Mouse (Mus musculus) midbrain, embryonic 16.5 days (tissue): ENCODE measurements around the gene Fblim1. TPM values are rescaled to one million over a fixed set of nuclear protein-coding genes. Genes with fewer than 3 reads are reported as not detected.

Source experiments
- ATAC-seq: fragments of 200-750 bp; cut with Nextera tagmentation; 2 replicates; pipeline ENCODE4 v1.8.0; 2017; ENCODE audit warnings: moderate TSS enrichment
- H3K27ac ChIP-seq: fragments of 300-500 bp; sonication (generic); 2 replicates; pipeline ENCODE4 v1.5.1; 2014; ENCODE audit warnings: mild to moderate bottlenecking, low read length, mixed read lengths
- H3K27me3 ChIP-seq: fragments of 300-500 bp; sonication (generic); 2 replicates; pipeline ENCODE4 v1.6.1; 2014; ENCODE audit warnings: low read depth, low read length, mixed read lengths; ENCODE audit not compliant: control insufficient read depth, insufficient read depth
- H3K36me3 ChIP-seq: fragments of 300-500 bp; sonication (generic); 2 replicates; pipeline ENCODE4 v1.6.1; 2014; ENCODE audit warnings: mild to moderate bottlenecking, low read length, moderate library complexity, mixed read lengths; ENCODE audit not compliant: control insufficient read depth, insufficient read depth
- H3K4me1 ChIP-seq: fragments of 300-500 bp; sonication (generic); 2 replicates; pipeline ENCODE4 v1.6.1; 2014; ENCODE audit warnings: mild to moderate bottlenecking, low read length, mixed read lengths; ENCODE audit not compliant: control insufficient read depth, insufficient read depth
- H3K4me2 ChIP-seq: fragments of 300-500 bp; sonication (generic); 2 replicates; pipeline ENCODE4 v1.6.1; 2014; ENCODE audit warnings: mild to moderate bottlenecking, low read length, mixed read lengths
- H3K4me3 ChIP-seq: fragments of 300-500 bp; sonication (generic); 2 replicates; pipeline ENCODE4 v1.5.1; 2014; ENCODE audit warnings: low read depth, mild to moderate bottlenecking, low read length, moderate library complexity, mixed read lengths
- H3K9ac ChIP-seq: fragments of 300-500 bp; sonication (generic); 2 replicates; pipeline ENCODE4 v1.6.1; 2014; ENCODE audit warnings: low read depth, low read length, mixed read lengths
- H3K9me3 ChIP-seq: fragments of 300-500 bp; sonication (generic); replicated peaks from 2 replicates; pipeline ENCODE4 v1.6.1; 2014; ENCODE audit warnings: mild to moderate bottlenecking, low read length, mixed read lengths; ENCODE audit not compliant: control insufficient read depth, poor library complexity, severe bottlenecking
- WGBS: fragments of 180-500 bp; shearing (Covaris S2); extraction: QIAGEN DNeasy Blood & Tissue Kit; methylation state at CpG from one replicate; pipeline ENCODE4 v1.1.7; 2014; 5-methylcytosine and 5-hydroxymethylcytosine counted together
- polyA plus RNA-seq: library from polyadenylated mRNA; unstranded; fragments of >200 nt; fragmentation: Nextera tagmentation; extraction: Ambion mirVana; gene quantifications from 2 replicates; pipeline ENCODE4 v1.2.1, GENCODE M21; 2015

Gene Fblim1
- 35.6 and 37.8 TPM in 2 replicates for polyA plus RNA-seq

DNA sequence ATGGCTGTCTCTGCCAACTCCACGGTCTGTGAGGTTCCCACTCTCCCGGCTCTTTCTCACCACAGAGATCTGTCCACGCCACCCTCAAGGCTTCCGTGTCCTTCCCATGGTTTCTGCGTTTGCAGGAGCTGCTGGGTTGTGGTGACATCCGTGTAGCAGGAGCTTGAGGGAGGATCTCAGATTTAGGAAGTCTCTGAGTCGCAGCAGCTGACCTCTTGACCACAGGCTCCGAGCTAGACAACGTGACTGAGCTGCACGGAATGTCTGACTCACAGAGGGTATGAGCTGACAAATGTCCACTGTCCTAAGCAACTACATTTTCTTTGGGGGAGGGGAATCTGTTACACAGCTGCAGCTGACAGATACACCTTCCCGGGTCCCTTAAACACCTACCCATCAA, at the start of gene Fblim1:
Gene Fblim1 (minus strand): TSS at position 236 of the 400 bp plus-strand sequence.
- Histone ChIP-seq H3K36me3 (no peaks in the 10 kb centered on the region), H3K4me1 (no peaks in the 10 kb centered on the region), H3K27me3 (no peaks in the 10 kb centered on the region), H3K9me3 (no peaks in the 10 kb centered on the region), H3K27ac (no peak within 1 kb of the TSS), H3K9ac (no peak within 1 kb of the TSS), H3K4me3 (no peak within 1 kb of the TSS), H3K4me2 (no peak within 1 kb of the TSS)
- 85% methylated on average over 11 of the region's 11 CpGs for WGBS
- no peak for ATAC-seq

DNA sequence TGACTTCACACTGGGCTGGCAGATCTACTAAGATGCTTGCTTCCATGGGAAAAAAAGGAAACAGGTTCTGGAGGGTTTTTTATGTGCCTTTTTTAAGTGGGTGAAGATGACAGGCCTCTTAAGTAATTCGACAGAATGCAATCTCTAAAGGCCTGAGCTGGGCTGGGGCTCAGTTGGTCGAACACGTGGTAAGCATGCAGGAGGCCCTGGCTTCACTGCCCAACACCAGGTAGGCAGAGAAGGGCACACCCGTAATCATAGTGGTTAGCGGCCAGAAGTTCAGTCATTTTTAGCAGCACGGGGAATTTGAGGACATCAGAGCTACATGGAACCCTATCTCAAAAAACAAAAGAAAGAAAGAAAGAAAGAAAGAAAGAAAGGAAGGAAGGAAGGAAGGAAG, 48.6 kb upstream of the Fblim1 start:
- no peak overlapping the region for H3K4me3 ChIP-seq
- H3K27me3 ChIP-seq = no peaks in the 10 kb centered on the region
- H3K4me1 ChIP-seq = no peaks in the 10 kb centered on the region
- no peak overlapping the region for H3K9ac ChIP-seq
- 94% methylated on average over 6 of the region's 6 CpGs for WGBS
- no peaks in the 10 kb centered on the region for H3K9me3 ChIP-seq
- no peak for ATAC-seq
- H3K36me3 ChIP-seq = no peaks in the 10 kb centered on the region; the same call in 1 of the 2 replicates
- H3K27ac ChIP-seq = 0 out of 2 replicates have a peak overlapping the region, but pooled peaks have one; percentile 33
- no peak overlapping the region for H3K4me2 ChIP-seq

DNA sequence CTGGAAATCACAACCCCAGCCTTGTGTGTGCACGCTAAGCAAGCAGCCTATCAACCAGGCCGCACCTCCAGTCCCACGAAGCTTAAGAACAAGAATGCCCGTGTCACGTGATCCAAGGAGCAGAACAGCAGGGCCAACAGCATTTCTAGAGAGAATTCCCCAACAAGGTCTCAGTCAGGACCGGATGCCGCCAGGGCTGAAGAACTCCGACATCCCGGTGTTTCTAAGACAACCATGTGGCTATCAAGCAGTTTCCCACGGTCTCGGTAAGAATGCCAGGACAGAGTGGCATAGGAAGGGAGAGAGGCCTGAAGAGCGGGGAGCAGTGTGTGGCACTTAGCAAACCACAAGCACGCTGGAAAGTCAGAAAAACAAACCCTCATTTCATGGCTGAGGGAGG, 47.9 kb upstream of the Fblim1 start:
- no peaks in the 10 kb centered on the region for H3K27me3 ChIP-seq
- H3K4me3 ChIP-seq = no peak overlapping the region
- no peak overlapping the region for H3K27ac ChIP-seq
- H3K4me2 ChIP-seq = no peak overlapping the region
- H3K36me3 ChIP-seq = no peaks in the 10 kb centered on the region; the same call in 1 of the 2 replicates
- no peak overlapping the region for H3K9ac ChIP-seq
- no peaks in the 10 kb centered on the region for H3K4me1 ChIP-seq
- WGBS = 90% methylated on average over 13 of the region's 13 CpGs
- ATAC-seq = no peak
- H3K9me3 ChIP-seq = no peaks in the 10 kb centered on the region

DNA sequence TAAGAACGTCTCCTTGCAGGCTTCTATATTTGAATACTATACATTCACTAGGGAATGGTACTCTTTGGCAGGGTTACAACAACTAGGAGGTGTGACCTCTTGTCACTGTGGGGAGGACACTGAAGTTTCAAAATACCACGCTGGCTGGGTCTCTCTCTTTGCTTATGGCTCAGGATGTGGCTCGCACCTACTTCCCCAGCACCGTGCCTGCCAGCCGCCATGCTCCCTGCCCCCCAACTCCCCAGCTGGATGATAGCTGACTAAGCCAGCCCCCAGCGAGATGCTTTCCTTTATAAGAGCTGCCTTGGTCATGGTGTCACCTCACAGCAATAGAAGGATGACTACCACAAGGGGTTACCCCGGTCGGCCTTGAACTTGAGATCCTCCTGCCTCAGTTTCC, 47.1 kb upstream of the Fblim1 start:
- Histone ChIP-seq H3K27me3 (no peaks in the 10 kb centered on the region), H3K4me3 (no peak overlapping the region), H3K27ac (no peak overlapping the region; the same call in 1 of the 2 replicates), H3K9ac (no peak overlapping the region), H3K4me1 (no peaks in the 10 kb centered on the region), H3K4me2 (no peak overlapping the region), H3K9me3 (no peaks in the 10 kb centered on the region), H3K36me3 (no peaks in the 10 kb centered on the region; the same call in 1 of the 2 replicates)
- WGBS = 92% methylated on average over 8 of the region's 8 CpGs
- no peak for ATAC-seq

DNA sequence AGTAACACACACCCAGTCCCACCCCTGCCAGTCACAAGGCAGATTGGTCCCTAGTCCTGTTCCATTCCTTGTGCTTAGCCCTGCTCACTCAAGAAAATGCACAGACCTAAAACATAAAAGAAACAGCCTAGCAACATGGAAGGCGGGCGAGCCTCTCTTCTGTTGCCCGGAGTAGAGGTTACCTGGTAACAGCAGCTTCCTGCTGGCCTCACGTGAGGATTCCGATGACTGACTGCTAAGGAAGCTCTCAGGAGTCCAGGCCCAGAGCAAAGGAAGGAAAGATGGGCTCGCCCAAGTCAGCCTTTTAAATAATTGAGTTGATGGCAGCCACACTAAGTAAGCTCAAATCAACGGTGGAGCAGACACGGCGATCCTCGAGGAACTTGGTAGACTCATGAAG, 46.0 kb upstream of the Fblim1 start:
- Histone ChIP-seq H3K9ac (no peak overlapping the region), H3K27me3 (no peaks in the 10 kb centered on the region), H3K9me3 (no peaks in the 10 kb centered on the region), H3K4me3 (no peak overlapping the region), H3K36me3 (no peaks in the 10 kb centered on the region; the same call in 1 of the 2 replicates), H3K27ac (no peak overlapping the region), H3K4me2 (no peak overlapping the region), H3K4me1 (no peaks in the 10 kb centered on the region)
- ATAC-seq = no peak
- 85% methylated on average over 10 of the region's 10 CpGs for WGBS

DNA sequence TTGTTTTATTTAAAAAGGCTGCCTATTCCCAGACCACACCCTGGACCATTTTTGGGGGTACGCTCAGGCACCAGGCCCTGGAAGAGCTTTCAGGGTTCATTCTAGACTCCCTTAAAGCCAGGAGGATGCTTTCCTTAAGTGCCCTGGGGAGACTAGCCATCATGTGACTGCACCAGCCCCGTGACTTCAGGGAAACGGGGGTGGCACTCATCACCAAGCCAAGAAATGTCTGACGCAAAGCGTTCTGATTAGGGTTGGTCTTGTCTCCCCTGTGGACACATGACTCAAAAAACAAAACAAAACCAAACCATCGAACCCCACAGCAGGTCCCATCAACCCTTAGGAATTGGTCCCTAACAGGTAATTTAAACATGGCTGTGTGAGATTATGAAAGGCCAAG, 45.4 kb upstream of the Fblim1 start:
- no peak overlapping the region for H3K27ac ChIP-seq
- no peaks in the 10 kb centered on the region; the same call in 1 of the 2 replicates for H3K36me3 ChIP-seq
- H3K4me2 ChIP-seq = no peak overlapping the region
- H3K4me3 ChIP-seq = no peak overlapping the region
- 76% methylated on average over 6 of the region's 6 CpGs for WGBS
- no peaks in the 10 kb centered on the region for H3K27me3 ChIP-seq
- no peak for ATAC-seq
- no peak overlapping the region for H3K9ac ChIP-seq
- H3K4me1 ChIP-seq = no peaks in the 10 kb centered on the region
- no peaks in the 10 kb centered on the region for H3K9me3 ChIP-seq

DNA sequence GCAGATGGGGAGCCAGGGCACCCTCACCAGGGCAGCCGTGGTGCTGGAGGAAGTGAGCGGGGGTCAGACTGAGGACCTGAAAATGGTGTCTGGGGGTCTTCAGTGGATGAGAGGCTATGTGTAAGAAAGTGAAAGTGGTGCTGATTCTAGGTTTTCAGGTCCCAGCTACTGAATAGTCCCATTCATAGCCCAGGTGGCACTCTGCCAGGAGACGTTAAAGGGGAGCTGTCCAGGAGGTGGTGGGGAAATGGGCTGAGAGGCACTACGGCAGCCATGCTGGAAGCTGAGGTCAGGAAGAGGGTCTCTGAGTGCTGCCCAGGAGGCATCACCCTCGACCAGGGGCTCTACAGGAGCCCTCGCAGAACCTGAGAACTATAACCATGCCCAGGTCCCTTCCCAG, 43.3 kb upstream of the Fblim1 start:
- Histone ChIP-seq H3K36me3 (no peaks in the 10 kb centered on the region; the same call in 1 of the 2 replicates), H3K4me2 (no peak overlapping the region), H3K9ac (no peak overlapping the region), H3K9me3 (no peaks in the 10 kb centered on the region), H3K27ac (no peak overlapping the region), H3K4me1 (no peaks in the 10 kb centered on the region), H3K4me3 (no peak overlapping the region), H3K27me3 (no peaks in the 10 kb centered on the region)
- 77% methylated on average over 6 of the region's 6 CpGs for WGBS
- no peak for ATAC-seq

DNA sequence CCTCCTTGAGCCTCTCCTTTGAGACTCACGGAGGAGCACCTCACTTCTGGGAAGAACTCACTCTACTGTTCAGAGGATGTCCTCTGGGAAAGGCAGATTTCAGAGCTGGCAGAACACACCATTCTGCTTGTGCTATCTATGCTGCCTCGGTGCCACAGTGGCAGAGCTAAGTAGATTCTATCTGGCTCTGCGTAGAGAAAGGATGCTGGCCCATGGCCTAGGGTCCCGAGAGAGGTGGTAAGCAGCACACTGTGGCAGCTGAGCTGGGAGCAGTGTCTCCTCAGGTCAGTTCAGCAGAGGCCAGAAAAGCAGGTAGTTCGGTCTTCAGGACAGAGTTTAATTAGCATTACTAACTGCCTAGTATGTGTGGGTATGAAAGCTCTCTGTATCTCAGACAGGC, 42.4 kb upstream of the Fblim1 start:
- ATAC-seq = no peak
- Histone ChIP-seq H3K9ac (no peak overlapping the region), H3K9me3 (no peaks in the 10 kb centered on the region), H3K4me2 (no peak overlapping the region), H3K4me3 (no peak overlapping the region), H3K36me3 (no peaks in the 10 kb centered on the region), H3K4me1 (0 out of 2 replicates have a peak, but pooled peaks cover 6% of the 10 kb centered on the region), H3K27ac (no peak overlapping the region), H3K27me3 (no peaks in the 10 kb centered on the region)
- WGBS = 90% methylated on average over 5 of the region's 5 CpGs

DNA sequence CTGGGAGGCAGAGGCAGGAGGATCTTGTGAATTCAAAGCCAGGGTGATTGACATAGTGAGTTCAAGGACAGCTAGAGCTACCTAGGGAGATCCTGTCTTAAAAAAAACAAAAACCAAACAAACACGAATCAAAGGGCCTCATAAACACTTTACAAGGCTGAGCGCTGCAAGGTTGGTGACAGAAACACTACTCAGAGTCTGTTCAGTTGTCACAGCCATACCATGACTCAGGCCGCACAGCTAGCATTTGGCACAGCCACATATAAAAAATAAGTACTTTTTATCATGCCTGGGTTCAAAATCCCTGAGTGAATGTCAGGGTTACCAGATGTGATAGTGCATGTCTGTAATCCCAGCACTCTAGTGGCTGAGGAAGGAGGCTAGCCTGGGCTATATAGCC, 41.3 kb upstream of the Fblim1 start:
- no peak for ATAC-seq
- H3K27ac ChIP-seq = no peak overlapping the region
- 94% methylated on average over 3 of the region's 3 CpGs for WGBS
- H3K27me3 ChIP-seq = no peaks in the 10 kb centered on the region
- H3K9ac ChIP-seq = no peak overlapping the region
- no peaks in the 10 kb centered on the region for H3K9me3 ChIP-seq
- H3K4me2 ChIP-seq = no peak overlapping the region
- no peak overlapping the region for H3K4me3 ChIP-seq
- H3K4me1 ChIP-seq = 0 out of 2 replicates have a peak, but pooled peaks cover 7% of the 10 kb centered on the region
- no peaks in the 10 kb centered on the region for H3K36me3 ChIP-seq
